ENCODE assay signal across 8 mouse cellular contexts in the genomic region with DNA sequence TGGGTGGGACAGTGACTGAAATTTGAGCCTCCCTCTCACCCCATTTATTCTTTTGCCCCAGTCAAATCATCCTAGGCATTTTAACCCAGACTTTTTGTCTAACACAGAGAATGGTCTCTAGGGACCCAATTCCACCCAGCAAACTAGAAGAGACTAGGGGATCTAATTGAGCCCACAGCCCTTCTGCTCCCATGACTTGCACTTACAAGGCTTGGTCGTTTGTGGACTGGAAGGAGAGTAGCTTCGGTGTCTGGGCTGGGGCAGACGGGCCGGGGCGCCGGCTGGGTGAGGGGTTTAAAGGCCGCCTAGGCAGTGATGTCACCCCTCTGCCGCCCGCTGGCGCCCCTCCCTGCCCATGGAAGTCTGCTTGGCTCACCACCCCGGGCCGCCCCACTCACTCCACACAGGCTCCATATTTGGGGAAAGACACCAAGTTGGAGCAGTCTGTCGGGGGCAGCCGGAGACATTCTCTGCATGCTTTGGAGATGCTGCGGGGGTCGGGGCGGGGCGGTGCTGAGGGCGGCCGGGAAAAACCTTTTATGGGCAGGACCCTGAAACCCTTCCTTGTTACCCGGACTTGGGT. TPM values are rescaled to one million over a fixed set of nuclear protein-coding genes. Genes with fewer than 3 reads are reported as not detected.
DNase-seq lines count a peak whose midpoint lies in the region; ATAC-seq and TF ChIP-seq lines count a peak whose summit lies in the region.

A gene (minus strand): TSS at position 431 of the 583 bp plus-strand sequence.

- no peak for TF ChIP-seq EP300 in liver, postnatal 0 days (IDR thresholded peaks at IDR 0.05; ENCODE audit: low read depth)

- 0 out of 2 replicates have a peak within 1 kb of the TSS, but pooled peaks have one; percentile 9 for H3K9ac ChIP-seq in forebrain, embryonic 15.5 days (replicated peaks)
- peak within 1 kb of the TSS; percentile 37; the same call in 1 of the 2 replicates for H3K9ac ChIP-seq in hindbrain, embryonic 11.5 days (ENCODE audit: low read depth, low read length)
- H3K9ac ChIP-seq in liver, postnatal 0 days (replicated peaks) = 0 out of 2 replicates have a peak within 1 kb of the TSS, but pooled peaks have one; percentile 11
- H3K9ac ChIP-seq in stomach, embryonic 14.5 days (replicated peaks; ENCODE audit: low read depth, low read length) = peak within 1 kb of the TSS; percentile 7; the same call in 1 of the 2 replicates

- H3K4me1 ChIP-seq in forebrain, embryonic 15.5 days = peaks cover 9% of the 10 kb centered on the region
- H3K4me1 ChIP-seq in hindbrain, embryonic 11.5 days (replicated peaks; ENCODE audit: control insufficient read depth, insufficient read depth, low read length) = 0 out of 2 replicates have a peak, but pooled peaks cover 3% of the 10 kb centered on the region
- H3K4me1 ChIP-seq in liver, postnatal 0 days (ENCODE audit: insufficient read depth) = peaks cover 11% of the 10 kb centered on the region
- peaks cover 16% of the 10 kb centered on the region for H3K4me1 ChIP-seq in stomach, embryonic 14.5 days (ENCODE audit: control insufficient read depth, insufficient read depth, low read length)

- H3K4me3 ChIP-seq in C2C12 (ENCODE audit: insufficient read depth, poor library complexity, severe bottlenecking) = peak within 1 kb of the TSS; percentile 18
- H3K4me3 ChIP-seq in forebrain, embryonic 15.5 days = peak within 1 kb of the TSS; percentile 12
- peak within 1 kb of the TSS; percentile 12; the same call in 1 of the 2 replicates for H3K4me3 ChIP-seq in hindbrain, embryonic 11.5 days (ENCODE audit: low read depth, low read length)
- no peak within 1 kb of the TSS for H3K4me3 ChIP-seq in liver, postnatal 0 days (ENCODE audit: low read depth, low read length)
- H3K4me3 ChIP-seq in stomach, embryonic 14.5 days (ENCODE audit: low read depth, low read length) = peak within 1 kb of the TSS; percentile 11

- DNase-seq in adrenal gland, adult (ENCODE audit: inconsistent age in 2 of 2, low spot score in 1 of 2) = peak; percentile 45 to 58
- peak; percentile 48 for DNase-seq in hindbrain, embryonic 11.5 days (ENCODE audit: low spot score)
- DNase-seq in liver, postnatal 0 days = no peak
- DNase-seq in layer of hippocampus, adult 9-11 months = no peak

- TF ChIP-seq CTCF in C2C12 (IDR thresholded peaks at IDR 0.05; ENCODE audit: control insufficient read depth, insufficient read depth, insufficient read length) = no peak
- TF ChIP-seq CTCF in liver, postnatal 0 days (IDR thresholded peaks at IDR 0.05; ENCODE audit: low read depth) = no peak

- peak within 1 kb of the TSS; percentile 24; the same call in 1 of the 2 replicates for H3K4me2 ChIP-seq in forebrain, embryonic 15.5 days (replicated peaks)
- H3K4me2 ChIP-seq in hindbrain, embryonic 11.5 days (replicated peaks; ENCODE audit: low read depth, low read length) = peak within 1 kb of the TSS; percentile 31; the same call in 1 of the 2 replicates
- H3K4me2 ChIP-seq in liver, postnatal 0 days (ENCODE audit: low read depth, low read length) = peak within 1 kb of the TSS; percentile 23; the same call in 1 of the 2 replicates
- H3K4me2 ChIP-seq in stomach, embryonic 14.5 days (replicated peaks; ENCODE audit: low read depth, low read length) = peak within 1 kb of the TSS; percentile 49

- no peaks in the 10 kb centered on the region for H3K79me3 ChIP-seq in C2C12 (ENCODE audit: low read depth)

- peaks cover 6% of the 10 kb centered on the region for H3K36me3 ChIP-seq in C2C12 (ENCODE audit: control insufficient read depth, insufficient read depth)
- peaks cover 24% of the 10 kb centered on the region for H3K36me3 ChIP-seq in forebrain, embryonic 15.5 days
- H3K36me3 ChIP-seq in hindbrain, embryonic 11.5 days (ENCODE audit: control insufficient read depth, insufficient read depth, low read length) = no peaks in the 10 kb centered on the region
- H3K36me3 ChIP-seq in liver, postnatal 0 days (replicated peaks; ENCODE audit: insufficient read depth, low read length) = peaks cover 17% of the 10 kb centered on the region
- H3K36me3 ChIP-seq in stomach, embryonic 14.5 days (ENCODE audit: control insufficient read depth, insufficient read depth, low read length) = peaks cover 14% of the 10 kb centered on the region

- H3K27ac ChIP-seq in forebrain, embryonic 15.5 days (replicated peaks) = no peak within 1 kb of the TSS
- H3K27ac ChIP-seq in hindbrain, embryonic 11.5 days (ENCODE audit: low read depth, low read length) = no peak within 1 kb of the TSS
- H3K27ac ChIP-seq in liver, postnatal 0 days (ENCODE audit: low read depth) = no peak within 1 kb of the TSS
- H3K27ac ChIP-seq in stomach, embryonic 14.5 days (ENCODE audit: low read length) = peak within 1 kb of the TSS; percentile 78

- no peak for ATAC-seq in forebrain, embryonic 15.5 days (replicated peaks)
- no peak for ATAC-seq in hindbrain, embryonic 11.5 days (ENCODE audit: low FRiP score)
- no peak for ATAC-seq in liver, postnatal 0 days
- peak; percentile 77 for ATAC-seq in stomach, embryonic 14.5 days (ENCODE audit: insufficient number of reproducible peaks, insufficient read depth, low FRiP score, low read depth)
- no peak for ATAC-seq in megakaryocyte progenitor cell, adult 5-6 weeks (replicated peaks; ENCODE audit: poor library complexity)

- peak within 1 kb of the TSS; percentile 43 for H3ac ChIP-seq in C2C12 (ENCODE audit: control insufficient read depth, insufficient read length, low read depth)

- H3K27me3 ChIP-seq in C2C12 (ENCODE audit: control insufficient read depth, insufficient read depth, insufficient read length) = no peaks in the 10 kb centered on the region
- H3K27me3 ChIP-seq in forebrain, embryonic 15.5 days = no peaks in the 10 kb centered on the region
- no peaks in the 10 kb centered on the region for H3K27me3 ChIP-seq in hindbrain, embryonic 11.5 days (ENCODE audit: control insufficient read depth, insufficient read depth, low read length)
- no peaks in the 10 kb centered on the region for H3K27me3 ChIP-seq in liver, postnatal 0 days (ENCODE audit: insufficient read depth, low read length)
- H3K27me3 ChIP-seq in stomach, embryonic 14.5 days (ENCODE audit: control insufficient read depth, insufficient read depth, low read length) = no peaks in the 10 kb centered on the region

- H3K9me3 ChIP-seq in forebrain, embryonic 15.5 days = no peaks in the 10 kb centered on the region
- H3K9me3 ChIP-seq in hindbrain, embryonic 11.5 days (ENCODE audit: control insufficient read depth, low read length) = no peaks in the 10 kb centered on the region
- H3K9me3 ChIP-seq in liver, postnatal 0 days (ENCODE audit: low read length) = no peaks in the 10 kb centered on the region
- no peaks in the 10 kb centered on the region for H3K9me3 ChIP-seq in stomach, embryonic 14.5 days (ENCODE audit: control insufficient read depth, low read depth, low read length)

- 11% methylated on average over 21 of the region's 21 CpGs for WGBS in forebrain, embryonic 15.5 days
- 6% methylated on average over 21 of the region's 21 CpGs for WGBS in hindbrain, embryonic 11.5 days
- WGBS in liver, postnatal 0 days (ENCODE audit: insufficient replicate concordance) = 27% methylated on average over 21 of the region's 21 CpGs
- 3% methylated on average over 21 of the region's 21 CpGs for WGBS in stomach, embryonic 14.5 days

- no peaks in the 10 kb centered on the region for H3K79me2 ChIP-seq in C2C12 (ENCODE audit: control insufficient read depth, insufficient read depth)

TF ChIP-seq in C2C12, 6 proteins besides CTCF, POLR2A, EP300 and RAD21:
- no peak for TF ChIP-seq MAX (IDR thresholded peaks at IDR 0.05)
- TF ChIP-seq MYOG (IDR thresholded peaks at IDR 0.05; ENCODE audit: control insufficient read depth, extremely low read depth, insufficient read length) = no peak
- TF ChIP-seq FOSL1 (IDR thresholded peaks at IDR 0.05; ENCODE audit: insufficient read depth, low read length, poor library complexity, severe bottlenecking) = no peak
- TF ChIP-seq MYOD1 (IDR thresholded peaks at IDR 0.05; ENCODE audit: control insufficient read depth, insufficient read length, low read depth) = no peak
- TF ChIP-seq CEBPB (IDR thresholded peaks at IDR 0.05; ENCODE audit: low read depth) = no peak
- TF ChIP-seq USF1 (IDR thresholded peaks at IDR 0.05; ENCODE audit: low read depth) = no peak

RNA-seq across cellular contexts. Expression of the gene that starts here (rescaled TPM):
- 737 TPM for polyA plus RNA-seq in C2C12 (2012; fragmentation: generic; extraction: Trizol)
- polyA plus RNA-seq in forebrain, embryonic 15.5 days (2015; fragmentation: Nextera tagmentation; extraction: Ambion mirVana) = 2.6 and 2.8 TPM in 2 replicates
- 19.6 and 28.8 TPM in 2 replicates for polyA plus RNA-seq in hindbrain, embryonic 11.5 days (2014; fragmentation: Nextera tagmentation; extraction: Ambion mirVana)
- polyA plus RNA-seq in liver, postnatal 0 days (2015; fragmentation: Nextera tagmentation; extraction: Ambion mirVana) = 3.6 and 5.2 TPM in 2 replicates
- 573 and 578 TPM in 2 replicates for polyA plus RNA-seq in stomach, embryonic 14.5 days (2014; fragmentation: Nextera tagmentation; extraction: Ambion mirVana)
- 0.10 TPM in 2 replicates for total RNA-seq in megakaryocyte progenitor cell, adult 5-6 weeks (2015)
- not detected in 2 replicates for total RNA-seq in megakaryocyte progenitor cell, adult 5-6 weeks (2017)

Comparison
In these comparisons a context has a peak if more than half of its experiments do, and no peak if none do; other contexts are left out.
1. RNA of the gene that starts here (polyA plus RNA-seq): 737 TPM in C2C12 (single experiment) and 573 to 578 TPM in stomach, embryonic 14.5 days; 19.6 to 28.8 TPM in hindbrain, embryonic 11.5 days, 3.6 to 5.2 TPM in liver, postnatal 0 days and 2.6 to 2.8 TPM in forebrain, embryonic 15.5 days; every median in the first group is over 10 times any median in the second.
2. DNase-seq: peak in adrenal gland, adult (2 of 2) and hindbrain, embryonic 11.5 days (single experiment); none in liver, postnatal 0 days (single experiment) and layer of hippocampus, adult 9-11 months (single experiment).
3. Peak in every context shown above with its lines, with median percentiles within 50 percentile points of each other: H3K4me2 ChIP-seq and H3K9ac ChIP-seq.